Mouse (Mus musculus): ENCODE data around the gene Map3k10. TPM values are rescaled to one million over a fixed set of nuclear protein-coding genes. Genes with fewer than 3 reads are reported as not detected.

Map3k10 gene
- 8.8 and 9.8 TPM in 2 replicates for polyA plus RNA-seq (2016; fragmentation: Nextera tagmentation; extraction: Ambion mirVana)

DNA sequence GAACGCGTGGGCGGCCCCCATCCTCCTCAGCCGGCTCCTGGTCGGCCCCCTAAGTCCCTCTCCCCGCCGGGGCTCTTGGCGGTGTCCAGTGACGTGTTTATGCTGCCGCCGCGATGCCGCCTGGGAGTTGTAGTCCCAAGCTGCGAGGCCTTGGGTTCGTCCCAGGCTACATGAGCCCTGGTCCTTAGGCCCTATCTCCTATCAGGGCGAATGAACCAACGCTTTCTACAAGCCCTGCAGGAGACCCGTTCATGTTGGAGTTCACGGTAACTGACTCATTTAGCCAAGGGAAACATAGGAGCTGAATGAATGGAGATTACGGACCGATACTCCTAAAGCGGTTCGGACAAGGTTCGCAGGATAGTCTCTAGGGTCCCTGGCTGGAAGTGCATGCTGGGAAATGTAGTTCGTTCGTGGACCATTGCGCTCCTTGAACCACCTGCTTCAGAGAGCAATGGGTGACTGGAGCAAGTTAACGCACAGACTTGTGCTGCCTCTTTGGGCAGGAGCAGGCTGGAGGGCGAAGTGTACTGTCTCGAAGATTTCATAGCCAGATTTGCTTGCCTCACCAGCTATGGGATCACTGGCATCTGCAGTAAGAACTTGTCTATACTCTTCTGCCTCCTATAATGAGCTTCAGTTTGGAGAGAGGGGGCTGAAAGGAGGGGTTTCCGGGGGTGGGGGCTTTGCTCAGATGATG is at the start of gene Map3k10:
Gene Map3k10, minus strand, starts transcription at position 77 of the 700 bp plus-strand sequence.
- WGBS, result under 1% methylated on average over 31 of the region's 31 CpGs
- peak within 1 kb of the TSS; percentile 100 for H3K4me2 ChIP-seq
- no peaks in the 10 kb centered on the region for H3K27me3 ChIP-seq (replicated peaks)
- peaks cover 11% of the 10 kb centered on the region for H3K36me3 ChIP-seq
- H3K27ac ChIP-seq (ENCODE audit: poor library complexity, severe bottlenecking), result peak within 1 kb of the TSS; percentile 83
- ATAC-seq (ENCODE audit: insufficient number of reproducible peaks, low FRiP score), result peak; percentile 97
- H3K4me3 ChIP-seq, result peak within 1 kb of the TSS; percentile 79
- H3K4me1 ChIP-seq (replicated peaks), result peaks cover 15% of the 10 kb centered on the region
- peak within 1 kb of the TSS; percentile 94 for H3K9ac ChIP-seq
- no peaks in the 10 kb centered on the region for H3K9me3 ChIP-seq (replicated peaks)

DNA sequence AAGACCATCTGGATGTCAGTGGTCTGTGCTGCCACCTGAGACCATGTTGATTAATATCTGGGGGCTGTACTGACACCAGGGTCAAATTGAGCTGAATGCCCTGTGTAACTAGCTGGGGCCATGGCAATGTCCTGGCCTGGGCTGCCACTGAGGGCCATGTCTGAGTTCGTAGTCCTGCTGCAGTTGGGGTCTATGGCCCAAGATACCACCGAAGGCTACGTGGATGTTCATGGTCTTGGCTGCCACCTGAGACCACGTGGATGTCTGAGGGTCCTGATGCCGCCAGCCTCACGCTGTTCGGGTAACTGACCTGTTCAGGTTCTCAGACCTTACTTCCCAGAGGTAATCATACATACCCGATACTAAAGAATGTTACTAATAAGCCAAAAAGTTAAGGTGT is 47.6 kb upstream of the Map3k10 start:
- Histone ChIP-seq H3K27me3 (replicated peaks) (no peaks in the 10 kb centered on the region), H3K4me2 (no peak overlapping the region), H3K27ac (ENCODE audit: poor library complexity, severe bottlenecking) (no peak overlapping the region), H3K36me3 (no peaks in the 10 kb centered on the region), H3K4me1 (replicated peaks) (no peaks in the 10 kb centered on the region), H3K9me3 (replicated peaks) (0 out of 2 replicates have a peak, but pooled peaks cover 6% of the 10 kb centered on the region), H3K4me3 (no peak overlapping the region), H3K9ac (no peak overlapping the region)
- WGBS, result 85% methylated on average over 8 of the region's 8 CpGs
- no peak for ATAC-seq (ENCODE audit: insufficient number of reproducible peaks, low FRiP score)

DNA sequence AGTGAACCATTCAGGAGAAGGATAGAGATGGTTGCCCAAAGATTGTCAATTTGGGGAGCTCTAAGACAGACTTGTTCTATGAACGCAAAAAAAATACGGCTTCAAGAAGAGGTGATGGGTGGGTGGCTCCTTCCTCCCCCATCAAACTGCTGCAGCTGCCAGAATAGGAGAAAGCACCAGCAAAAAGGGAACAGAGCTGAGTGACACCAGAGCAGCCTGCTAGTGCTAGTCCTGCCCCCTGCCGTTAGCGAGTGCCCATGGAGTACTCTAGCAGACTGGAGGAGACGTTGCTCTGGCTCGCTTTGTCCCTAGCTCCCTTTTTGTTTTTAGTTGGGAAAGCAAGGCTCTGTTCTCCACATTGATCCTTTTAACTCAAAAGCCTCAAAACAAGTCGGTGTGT is 36.0 kb upstream of the Map3k10 start:
- Histone ChIP-seq H3K27me3 (replicated peaks) (no peaks in the 10 kb centered on the region), H3K9me3 (replicated peaks) (peaks cover 14% of the 10 kb centered on the region), H3K4me2 (no peak overlapping the region), H3K4me3 (no peak overlapping the region), H3K36me3 (no peaks in the 10 kb centered on the region), H3K4me1 (replicated peaks) (no peaks in the 10 kb centered on the region), H3K27ac (ENCODE audit: poor library complexity, severe bottlenecking) (no peak overlapping the region), H3K9ac (no peak overlapping the region)
- 78% methylated on average over 7 of the region's 7 CpGs for WGBS
- no peak for ATAC-seq (ENCODE audit: insufficient number of reproducible peaks, low FRiP score)

DNA sequence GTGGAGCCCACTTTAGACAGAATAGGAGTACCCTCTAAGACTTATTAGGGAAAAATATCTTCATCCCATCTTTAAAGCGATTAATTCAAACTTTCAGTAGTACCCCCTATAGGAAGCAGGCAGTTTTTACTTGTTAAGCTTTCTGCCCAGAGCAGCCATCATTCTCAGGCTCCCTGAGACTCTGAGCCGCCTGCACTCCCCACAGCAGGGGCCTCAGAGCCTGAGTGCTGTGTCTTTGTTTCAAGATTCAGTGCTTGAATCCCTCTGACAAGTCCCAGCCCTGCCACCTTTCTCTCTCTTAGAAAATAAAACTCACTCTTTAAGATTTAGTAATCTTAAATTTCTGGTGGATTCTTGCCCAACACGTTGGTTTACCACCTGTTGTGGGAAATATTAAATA is 22.3 kb upstream of the Map3k10 start:
- no peaks in the 10 kb centered on the region for H3K27me3 ChIP-seq (replicated peaks)
- no peaks in the 10 kb centered on the region for H3K36me3 ChIP-seq
- H3K27ac ChIP-seq (ENCODE audit: poor library complexity, severe bottlenecking), result no peak overlapping the region
- no peaks in the 10 kb centered on the region for H3K4me1 ChIP-seq (replicated peaks)
- WGBS, result 45% methylated on average over 3 of the region's 3 CpGs
- no peak overlapping the region for H3K9ac ChIP-seq
- no peak overlapping the region for H3K4me2 ChIP-seq
- no peaks in the 10 kb centered on the region for H3K9me3 ChIP-seq (replicated peaks)
- ATAC-seq (ENCODE audit: insufficient number of reproducible peaks, low FRiP score), result no peak
- H3K4me3 ChIP-seq, result no peak overlapping the region

DNA sequence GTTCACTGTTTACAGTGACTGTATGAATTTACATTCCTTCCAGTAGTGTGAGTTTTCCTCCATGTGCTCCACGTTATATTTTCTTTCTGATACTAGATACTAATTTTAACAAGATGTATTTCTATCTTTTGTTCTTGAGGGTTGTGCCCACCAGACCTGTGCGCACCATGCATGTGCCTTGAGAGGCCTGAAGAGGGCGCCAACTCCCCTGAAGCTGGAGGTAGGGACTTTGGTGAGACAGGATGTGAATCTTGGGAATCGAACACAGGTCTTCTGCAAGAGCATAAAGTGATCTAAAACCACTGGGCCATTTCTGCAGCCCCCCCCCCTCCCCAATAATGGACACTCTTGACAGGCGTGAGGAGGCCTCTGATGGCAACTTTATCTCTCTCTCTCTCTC is 16.7 kb upstream of the Map3k10 start:
- Histone ChIP-seq H3K4me1 (replicated peaks) (peaks cover 4% of the 10 kb centered on the region; the same call in 1 of the 2 replicates), H3K27me3 (replicated peaks) (no peaks in the 10 kb centered on the region), H3K36me3 (no peaks in the 10 kb centered on the region), H3K4me2 (no peak overlapping the region), H3K9me3 (replicated peaks) (no peaks in the 10 kb centered on the region), H3K4me3 (no peak overlapping the region), H3K27ac (ENCODE audit: poor library complexity, severe bottlenecking) (no peak overlapping the region), H3K9ac (no peak overlapping the region)
- WGBS, result 31% methylated on average over 5 of the region's 5 CpGs
- no peak for ATAC-seq (ENCODE audit: insufficient number of reproducible peaks, low FRiP score)

DNA sequence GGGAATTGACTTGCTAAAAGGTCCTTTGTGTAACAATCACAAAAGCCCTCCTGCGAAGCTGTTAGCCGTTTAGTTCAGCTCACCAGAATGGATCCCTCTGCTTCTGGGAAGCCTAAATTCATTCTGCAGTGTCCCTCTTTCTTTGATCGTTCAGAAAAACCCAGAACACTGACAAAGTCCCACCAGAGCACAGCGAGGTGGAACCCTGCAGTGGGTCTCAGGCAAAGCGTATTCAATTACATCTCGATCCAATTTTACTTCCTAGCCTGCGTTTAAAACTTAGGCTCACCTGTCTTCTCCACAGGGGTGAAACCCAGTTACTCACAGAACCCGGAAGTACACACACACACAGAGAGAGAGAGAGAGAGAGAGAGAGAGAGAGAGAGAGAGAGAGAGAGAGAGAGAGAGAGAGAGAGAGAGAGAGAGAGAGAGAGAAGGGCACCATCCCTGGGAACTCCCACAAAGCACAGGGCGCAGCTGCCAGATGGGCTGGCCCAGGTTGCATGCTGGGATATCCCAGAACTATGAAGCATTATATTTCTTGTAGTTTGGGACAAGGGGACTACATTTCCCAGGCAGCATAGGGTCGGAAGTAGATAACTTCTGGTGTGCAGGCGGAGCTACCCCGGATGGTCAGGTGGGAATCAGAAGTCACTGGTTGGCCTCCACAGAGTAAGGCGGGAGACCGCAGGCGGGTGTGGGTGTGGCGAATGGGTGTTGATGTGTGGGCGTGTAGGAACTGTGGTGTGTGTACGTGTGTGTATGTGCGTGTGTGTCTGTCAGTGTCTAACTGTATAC is 14.6 kb upstream of the Map3k10 start, which contains the start of gene Zfp607b:
Gene Zfp607b, plus strand, starts transcription at position 526 of the 798 bp plus-strand sequence.
- Histone ChIP-seq H3K27ac (ENCODE audit: poor library complexity, severe bottlenecking) (peak within 1 kb of the TSS; percentile 63), H3K4me3 (peak within 1 kb of the TSS; percentile 60), H3K4me2 (peak within 1 kb of the TSS; percentile 86), H3K4me1 (replicated peaks) (peaks cover 4% of the 10 kb centered on the region; the same call in 1 of the 2 replicates), H3K36me3 (no peaks in the 10 kb centered on the region), H3K9ac (peak within 1 kb of the TSS; percentile 71), H3K27me3 (replicated peaks) (peaks cover 7% of the 10 kb centered on the region), H3K9me3 (replicated peaks) (no peaks in the 10 kb centered on the region)
- ATAC-seq (ENCODE audit: insufficient number of reproducible peaks, low FRiP score), result peak; percentile 99
- WGBS, result 2% methylated on average over 19 of the region's 19 CpGs

DNA sequence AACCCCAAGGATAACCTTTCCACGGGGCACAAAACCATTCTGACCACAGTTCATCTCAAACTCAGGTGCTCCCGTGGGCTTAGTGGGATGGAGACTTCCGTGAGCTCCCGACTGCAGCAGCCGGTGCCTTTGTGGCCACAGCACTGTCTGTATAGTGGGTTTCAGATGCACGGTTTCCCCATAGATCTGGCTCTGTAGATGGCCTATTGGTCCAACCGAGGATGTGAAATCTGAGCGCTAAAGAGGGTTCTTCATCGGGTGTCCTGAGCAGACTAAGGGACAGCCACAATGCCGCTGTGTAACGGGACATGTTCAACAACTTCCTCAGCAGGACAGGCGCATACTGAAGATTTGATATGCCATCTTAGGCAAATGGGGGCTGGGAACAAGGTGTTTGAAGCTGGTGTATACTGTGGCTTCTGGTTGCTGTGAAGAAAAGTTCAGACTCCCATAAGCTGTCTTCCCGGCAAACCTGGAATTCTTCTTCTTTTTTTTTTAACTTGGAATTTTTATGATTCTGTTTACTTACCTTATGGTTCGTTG is 13.9 kb upstream of the Map3k10 start:
- peak overlapping the region; percentile 86 for H3K4me2 ChIP-seq
- H3K4me1 ChIP-seq (replicated peaks), result peaks cover 5% of the 10 kb centered on the region; the same call in 1 of the 2 replicates
- H3K4me3 ChIP-seq, result peak overlapping the region; percentile 60
- no peaks in the 10 kb centered on the region for H3K36me3 ChIP-seq
- peaks cover 11% of the 10 kb centered on the region for H3K27me3 ChIP-seq (replicated peaks)
- H3K9ac ChIP-seq, result peak overlapping the region; percentile 71
- H3K27ac ChIP-seq (ENCODE audit: poor library complexity, severe bottlenecking), result no peak overlapping the region
- no peaks in the 10 kb centered on the region for H3K9me3 ChIP-seq (replicated peaks)
- no peak for ATAC-seq (ENCODE audit: insufficient number of reproducible peaks, low FRiP score)
- 38% methylated on average over 14 of the region's 14 CpGs for WGBS

DNA sequence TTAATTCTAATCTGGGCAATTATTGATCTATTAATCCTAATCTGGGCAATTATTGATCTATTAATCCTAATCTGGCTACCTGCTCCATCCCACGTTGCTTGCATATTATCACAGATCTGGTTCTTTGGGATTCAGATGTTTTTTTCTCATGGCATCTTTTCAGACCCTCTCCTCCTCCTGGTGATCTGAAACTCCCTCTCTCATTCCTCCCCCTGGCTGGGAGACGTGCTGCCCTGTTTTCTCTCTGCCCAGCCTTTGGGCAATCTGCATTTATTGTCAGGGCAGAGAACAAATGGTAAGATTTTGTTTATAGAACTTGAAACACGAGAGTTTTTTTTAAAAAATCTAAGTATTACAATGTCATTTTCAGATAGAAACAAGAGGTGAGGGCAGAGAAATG is 13.4 kb upstream of the Map3k10 start:
- 0 out of 2 replicates have a peak overlapping the region, but pooled peaks have one; percentile 86 for H3K4me2 ChIP-seq
- 63% methylated on average over 3 of the region's 3 CpGs for WGBS
- no peak overlapping the region for H3K27ac ChIP-seq (ENCODE audit: poor library complexity, severe bottlenecking)
- no peak overlapping the region; the same call in 1 of the 2 replicates for H3K4me3 ChIP-seq
- H3K27me3 ChIP-seq (replicated peaks), result peaks cover 11% of the 10 kb centered on the region
- no peak for ATAC-seq (ENCODE audit: insufficient number of reproducible peaks, low FRiP score)
- H3K9me3 ChIP-seq (replicated peaks), result no peaks in the 10 kb centered on the region
- H3K4me1 ChIP-seq (replicated peaks), result peaks cover 7% of the 10 kb centered on the region; the same call in 1 of the 2 replicates
- H3K36me3 ChIP-seq, result no peaks in the 10 kb centered on the region
- no peak overlapping the region for H3K9ac ChIP-seq

DNA sequence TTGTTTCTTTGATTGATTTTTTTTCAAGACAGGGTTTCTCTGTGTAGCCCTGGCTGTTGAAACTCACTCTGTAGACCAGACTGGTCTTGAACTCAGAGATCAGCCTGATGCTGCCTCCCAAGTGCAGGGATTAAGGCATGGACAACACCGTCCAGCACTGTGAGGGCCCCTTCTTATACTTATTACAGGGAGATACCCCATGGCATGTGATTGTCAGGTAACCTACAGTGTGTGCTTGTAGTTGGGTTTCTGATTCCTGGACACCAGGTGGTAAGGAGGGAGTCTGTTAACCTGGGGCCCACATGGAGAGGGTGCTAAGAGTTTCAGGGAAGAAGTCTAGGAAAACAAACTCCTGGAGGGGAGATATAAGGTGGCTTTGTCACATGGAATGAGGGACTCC is 12.6 kb upstream of the Map3k10 start:
- WGBS, result 76% methylated on average over 1 of the region's 1 CpGs
- no peak overlapping the region for H3K4me3 ChIP-seq
- H3K27me3 ChIP-seq (replicated peaks), result peaks cover 11% of the 10 kb centered on the region
- H3K4me2 ChIP-seq, result no peak overlapping the region
- H3K27ac ChIP-seq (ENCODE audit: poor library complexity, severe bottlenecking), result no peak overlapping the region
- H3K9ac ChIP-seq, result no peak overlapping the region
- H3K4me1 ChIP-seq (replicated peaks), result peaks cover 7% of the 10 kb centered on the region; the same call in 1 of the 2 replicates
- H3K36me3 ChIP-seq, result no peaks in the 10 kb centered on the region
- no peak for ATAC-seq (ENCODE audit: insufficient number of reproducible peaks, low FRiP score)
- H3K9me3 ChIP-seq (replicated peaks), result no peaks in the 10 kb centered on the region

DNA sequence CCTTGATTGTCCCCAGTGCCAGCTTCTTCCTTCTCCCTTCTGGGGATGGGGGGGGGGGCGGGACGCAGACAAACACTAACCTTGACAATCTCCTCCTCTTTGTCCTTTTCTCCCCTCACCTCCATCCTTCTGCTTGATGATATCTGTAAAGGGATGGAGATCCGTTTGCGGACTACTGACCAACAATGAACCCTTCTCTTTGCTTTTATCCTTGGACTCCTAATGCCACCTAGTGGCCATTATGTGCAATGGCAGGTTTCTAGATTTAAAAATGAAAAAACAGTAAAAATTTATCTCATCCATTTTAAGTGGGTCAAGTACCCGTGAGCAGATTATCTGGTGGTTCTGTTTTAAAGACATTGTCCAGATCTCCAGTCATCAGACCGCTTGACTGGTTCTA is 11.3 kb upstream of the Map3k10 start:
- no peak for ATAC-seq (ENCODE audit: insufficient number of reproducible peaks, low FRiP score)
- Histone ChIP-seq H3K4me3 (no peak overlapping the region), H3K4me1 (replicated peaks) (peaks cover 7% of the 10 kb centered on the region; the same call in 1 of the 2 replicates), H3K27me3 (replicated peaks) (peaks cover 11% of the 10 kb centered on the region), H3K9ac (no peak overlapping the region), H3K4me2 (peak overlapping the region; percentile 17; the same call in 1 of the 2 replicates), H3K9me3 (replicated peaks) (no peaks in the 10 kb centered on the region), H3K27ac (ENCODE audit: poor library complexity, severe bottlenecking) (no peak overlapping the region), H3K36me3 (no peaks in the 10 kb centered on the region)
- WGBS, result 0% methylated on average over 6 of the region's 6 CpGs

DNA sequence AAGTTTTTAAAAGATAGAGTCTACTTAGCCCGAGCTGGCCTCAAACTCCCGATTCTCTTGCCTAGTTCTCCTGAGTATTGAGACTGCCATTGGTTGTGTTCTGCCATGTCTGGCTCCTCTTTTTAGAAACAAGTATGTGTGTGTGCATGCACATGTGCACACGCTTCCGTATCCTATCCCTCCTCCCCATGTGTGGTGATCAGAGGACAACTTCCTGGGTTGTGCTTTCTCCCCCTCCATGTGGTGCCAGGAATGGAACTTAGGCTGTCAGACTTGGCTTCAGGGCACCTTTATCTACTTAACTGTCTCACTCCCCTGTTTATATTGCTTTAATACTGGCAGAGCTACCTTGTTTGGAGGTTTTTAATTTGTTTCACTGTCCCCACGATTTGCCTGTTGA is 10.8 kb upstream of the Map3k10 start:
- Histone ChIP-seq H3K27ac (ENCODE audit: poor library complexity, severe bottlenecking) (no peak overlapping the region), H3K4me2 (peak overlapping the region; percentile 17), H3K36me3 (no peaks in the 10 kb centered on the region), H3K27me3 (replicated peaks) (peaks cover 11% of the 10 kb centered on the region), H3K9ac (no peak overlapping the region), H3K4me3 (no peak overlapping the region), H3K4me1 (replicated peaks) (peaks cover 7% of the 10 kb centered on the region; the same call in 1 of the 2 replicates), H3K9me3 (replicated peaks) (no peaks in the 10 kb centered on the region)
- ATAC-seq (ENCODE audit: insufficient number of reproducible peaks, low FRiP score), result no peak
- WGBS, result 28% methylated on average over 5 of the region's 5 CpGs

Data from heart, embryonic 12.5 days (tissue).